Mouse (Mus musculus) skeletal muscle tissue, adult 2 months (tissue): ENCODE results near the gene Hspe1.
"Not testable (repeated sequence)": the region's sequence is repeated elsewhere in the genome, so short reads cannot be mapped to it uniquely, and the experiment has no call there.

Source experiments
- DNase-seq: peaks from one replicate; pipeline ENCODE4 v3.0.0-alpha.2; 2012; ENCODE audit warnings: low read depth, low spot score

The Hspe1 gene

GRCm38 (mm10) chr1:55087932-55088610 lies at the start of gene Hspe1, which contains the start of gene Hspd1:
Gene Hspe1, plus strand, starts transcription at chr1:55088132.
Gene Hspd1, minus strand, starts transcription at chr1:55088243.
- peak; percentile 98 for DNase-seq

GRCm38 (mm10) chr1:55039944-55040343 lies 48.0 kb upstream of the Hspe1 start:
- DNase-seq: no peak

GRCm38 (mm10) chr1:55041691-55042090 lies 46.2 kb upstream of the Hspe1 start:
- no peak for DNase-seq

GRCm38 (mm10) chr1:55042246-55042645 lies 45.7 kb upstream of the Hspe1 start:
- DNase-seq: no peak

GRCm38 (mm10) chr1:55043164-55043563 lies 44.8 kb upstream of the Hspe1 start:
- no peak for DNase-seq

- no peak for DNase-seq
Measured at GRCm38 (mm10) chr1:55048841-55049587, 38.9 kb upstream of the Hspe1 start.

- no peak for DNase-seq
Measured at GRCm38 (mm10) chr1:55051671-55052070, 36.3 kb upstream of the Hspe1 start.

GRCm38 (mm10) chr1:55052355-55052953 lies 35.5 kb upstream of the Hspe1 start, which contains the start of gene Coq10b:
Gene Coq10b, plus strand, starts transcription at chr1:55052770.
- peak; percentile 100 for DNase-seq

GRCm38 (mm10) chr1:55053005-55053404 lies 34.9 kb upstream of the Hspe1 start:
- DNase-seq: peak; percentile 72

- no peak for DNase-seq
Measured at GRCm38 (mm10) chr1:55053596-55053995, 34.3 kb upstream of the Hspe1 start.

GRCm38 (mm10) chr1:55055322-55056115 lies 32.4 kb upstream of the Hspe1 start:
- no peak for DNase-seq

- not testable (repeated sequence) for DNase-seq
Measured at GRCm38 (mm10) chr1:55058383-55058782, 29.5 kb upstream of the Hspe1 start.

GRCm38 (mm10) chr1:55061099-55061498 lies 26.8 kb upstream of the Hspe1 start:
- no peak for DNase-seq

- no peak for DNase-seq
Measured at GRCm38 (mm10) chr1:55061772-55062171, 26.2 kb upstream of the Hspe1 start.

GRCm38 (mm10) chr1:55072328-55072727 lies 15.6 kb upstream of the Hspe1 start:
- not testable (repeated sequence) for DNase-seq

GRCm38 (mm10) chr1:55074757-55075156 lies 13.2 kb upstream of the Hspe1 start:
- DNase-seq: no peak

- no peak for DNase-seq
Measured at GRCm38 (mm10) chr1:55075652-55076394, 12.1 kb upstream of the Hspe1 start.

GRCm38 (mm10) chr1:55076395-55076743 lies 11.6 kb upstream of the Hspe1 start:
- no peak for DNase-seq

- DNase-seq: no peak
Measured at GRCm38 (mm10) chr1:55076849-55077516, 10.9 kb upstream of the Hspe1 start.

GRCm38 (mm10) chr1:55079677-55080076 lies 8.3 kb upstream of the Hspe1 start:
- DNase-seq: peak; percentile 30
